Mouse (Mus musculus): ENCODE measurements around the gene Sox11. TPM values are rescaled to one million over a fixed set of nuclear protein-coding genes. Genes with fewer than 3 reads are reported as not detected.

The Sox11 gene
- polyA plus RNA-seq, 1 experiment from 2014 or later = 179 TPM

DNA sequence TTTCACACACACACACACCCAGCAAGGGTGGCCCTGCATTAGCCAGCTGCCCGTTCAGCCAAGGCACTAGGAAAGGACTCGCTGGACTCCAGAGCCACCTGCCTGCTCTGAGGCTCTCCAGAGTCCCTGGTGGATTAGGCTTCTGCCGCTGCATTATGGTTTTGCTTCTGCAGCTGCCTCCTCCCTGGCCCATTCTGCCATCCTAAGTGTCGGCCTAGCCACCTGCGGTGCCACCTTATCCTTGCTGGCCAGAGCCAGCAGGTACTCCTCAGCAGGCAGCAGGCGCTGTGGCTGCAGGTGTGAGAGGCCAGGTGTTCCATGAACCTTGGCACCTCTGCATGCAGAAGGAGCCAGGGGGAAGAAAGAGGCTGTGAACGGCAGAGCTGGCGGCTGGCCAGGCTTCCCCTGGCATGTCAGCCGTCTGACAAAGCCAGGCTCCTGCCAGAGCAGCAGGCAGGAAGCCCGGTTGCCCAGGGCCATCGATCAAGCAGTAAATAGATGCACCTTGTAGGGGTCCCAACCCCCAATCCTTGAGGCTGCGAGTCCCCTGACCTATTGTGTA lies 14.8 kb upstream of the Sox11 start:
- Histone ChIP-seq H3K4me2 (ENCODE audit: low read length) (peak overlapping the region; percentile 31), H3K9me3 (ENCODE audit: control insufficient read depth, low read length) (no peaks in the 10 kb centered on the region)
- 11% methylated on average over 12 of the region's 12 CpGs for WGBS

DNA sequence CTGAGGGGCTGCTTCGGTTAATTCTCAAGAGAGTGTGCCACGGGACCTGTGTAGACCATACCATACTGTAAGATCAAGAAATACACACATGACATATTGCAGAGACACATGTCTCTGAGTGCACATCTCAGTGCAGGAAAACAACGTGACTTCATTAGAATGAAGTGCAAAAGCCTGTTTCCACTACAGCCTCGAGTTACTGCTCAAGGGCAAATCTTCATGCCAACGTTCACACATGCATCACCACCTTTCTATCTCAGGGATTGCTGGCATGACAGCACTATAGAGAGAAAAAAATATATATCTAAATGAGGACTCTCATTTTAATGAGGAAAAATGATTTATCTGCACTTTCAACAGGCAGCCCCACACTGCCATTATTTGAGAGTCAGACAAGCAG lies 14.2 kb upstream of the Sox11 start:
- Histone ChIP-seq H3K9ac (ENCODE audit: low read depth, low read length) (no peak overlapping the region), H3K4me1 (ENCODE audit: control insufficient read depth, insufficient read depth, low read depth, low read length) (peaks cover 9% of the 10 kb centered on the region), H3K27ac (ENCODE audit: low read depth, low read length) (peak overlapping the region; percentile 73), H3K4me2 (ENCODE audit: low read length) (no peak overlapping the region), H3K9me3 (ENCODE audit: control insufficient read depth, low read length) (no peaks in the 10 kb centered on the region), H3K27me3 (replicated peaks; ENCODE audit: control insufficient read depth, insufficient read depth, low read length) (no peaks in the 10 kb centered on the region), H3K36me3 (ENCODE audit: control insufficient read depth, insufficient read depth, low read length) (no peaks in the 10 kb centered on the region), H3K4me3 (ENCODE audit: low read length) (no peak overlapping the region)
- ATAC-seq = no peak
- 52% methylated on average over 5 of the region's 5 CpGs for WGBS

More for the DNA sequence above, 14.8 kb upstream of the Sox11 start:
- Histone ChIP-seq H3K4me3 (ENCODE audit: low read length) (no peak overlapping the region), H3K4me1 (ENCODE audit: control insufficient read depth, insufficient read depth, low read depth, low read length) (peaks cover 9% of the 10 kb centered on the region), H3K36me3 (ENCODE audit: control insufficient read depth, insufficient read depth, low read length) (no peaks in the 10 kb centered on the region), H3K27me3 (replicated peaks; ENCODE audit: control insufficient read depth, insufficient read depth, low read length) (no peaks in the 10 kb centered on the region), H3K27ac (ENCODE audit: low read depth, low read length) (peak overlapping the region; percentile 73), H3K9ac (ENCODE audit: low read depth, low read length) (peak overlapping the region; percentile 15)
- peak; percentile 83 for ATAC-seq

DNA sequence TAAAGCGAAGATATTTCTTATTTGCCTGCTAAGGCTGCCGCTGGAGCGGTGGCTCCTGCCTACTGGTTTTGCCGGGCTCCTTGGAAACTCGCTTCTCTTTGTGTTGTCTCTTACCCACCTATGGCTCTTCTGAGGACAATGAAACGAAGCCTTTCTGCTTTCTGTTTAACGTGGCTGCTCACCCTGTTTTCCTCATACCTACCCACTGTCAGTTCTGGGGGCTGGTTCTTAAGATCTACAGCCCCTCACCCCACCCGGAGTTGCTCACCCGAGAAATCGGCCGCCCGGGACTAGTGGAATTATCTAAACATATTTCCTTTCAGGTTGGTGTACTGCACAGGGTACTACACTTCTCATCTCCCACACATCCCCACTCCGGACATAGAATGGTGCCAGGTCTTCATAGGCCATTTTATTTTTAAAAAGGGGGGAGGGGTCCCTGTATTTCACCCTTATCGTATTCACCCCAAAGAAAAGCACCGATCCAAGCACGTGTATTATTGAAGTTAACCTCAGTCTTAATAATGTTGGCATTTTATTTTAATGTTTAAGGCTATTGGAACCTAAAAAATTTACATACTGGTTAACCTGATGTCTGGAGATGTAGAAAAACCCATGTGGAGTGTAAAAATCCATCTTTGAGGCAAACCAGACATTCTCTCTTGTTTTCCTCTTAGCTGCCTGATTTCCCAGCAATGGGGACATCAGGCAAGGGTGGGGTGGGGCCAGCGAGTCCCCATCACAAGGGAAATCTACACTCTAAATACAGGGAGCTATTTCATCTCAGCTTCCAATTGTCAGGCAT lies 1.4 kb upstream of the Sox11 start:
- ATAC-seq = peak; percentile 3; the same call in 1 of the 2 replicates
- WGBS = 3% methylated on average over 17 of the region's 17 CpGs
- H3K9ac ChIP-seq (ENCODE audit: low read depth, low read length) = peak overlapping the region; percentile 82

DNA sequence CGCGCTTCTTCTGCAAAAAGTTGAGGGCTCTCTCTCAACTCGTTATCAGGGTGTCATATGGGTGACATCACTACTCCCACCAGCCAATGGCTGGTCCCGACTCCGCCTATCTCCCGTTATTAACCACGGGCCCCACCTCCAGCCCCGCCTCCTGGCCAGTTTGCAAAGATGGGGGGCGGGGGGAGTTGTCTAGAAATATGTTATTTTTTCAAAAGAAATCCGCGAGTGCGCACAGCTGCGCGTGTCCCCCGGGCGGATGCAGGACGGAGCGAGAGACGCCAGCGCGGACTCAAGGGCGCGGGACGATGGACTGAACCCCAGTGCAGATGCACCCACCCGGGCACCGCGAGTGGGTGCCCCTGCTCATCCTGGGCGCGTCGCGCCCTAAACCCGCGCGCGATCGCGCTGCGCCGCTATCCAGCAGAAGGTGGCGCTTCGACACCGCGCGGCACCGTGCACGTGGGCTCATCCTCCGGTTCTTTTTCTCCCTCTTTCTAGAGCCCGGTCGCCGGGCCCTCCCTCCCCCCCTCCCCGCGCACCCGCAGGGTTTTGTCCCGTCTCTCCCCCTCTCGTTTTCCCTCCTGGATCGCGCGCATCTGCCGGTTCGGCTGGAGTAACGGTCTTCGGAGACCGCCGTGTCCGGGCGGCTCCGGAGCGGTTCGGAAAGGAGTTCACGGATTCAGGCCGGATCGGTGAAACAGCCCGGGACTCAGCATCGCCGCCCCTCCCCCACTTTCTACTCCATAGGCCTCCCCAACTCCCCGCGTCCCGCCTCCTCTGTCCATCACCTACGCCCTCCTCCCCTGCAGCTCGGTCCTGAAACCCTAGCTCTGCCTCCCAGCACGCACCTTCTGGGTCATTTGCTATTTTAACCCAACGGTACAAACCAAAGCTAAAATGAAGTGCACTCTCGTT lies 574 bp upstream of the Sox11 start:
- H3K27me3 ChIP-seq (replicated peaks; ENCODE audit: control insufficient read depth, insufficient read depth, low read length) = no peaks in the 10 kb centered on the region
- no peaks in the 10 kb centered on the region for H3K9me3 ChIP-seq (ENCODE audit: control insufficient read depth, low read length)
- no peaks in the 10 kb centered on the region for H3K36me3 ChIP-seq (ENCODE audit: control insufficient read depth, insufficient read depth, low read length)
- WGBS = under 1% methylated on average over 61 of the region's 83 CpGs
- peak overlapping the region; percentile 100 for H3K9ac ChIP-seq (ENCODE audit: low read depth, low read length)
- peak overlapping the region; percentile 98 for H3K27ac ChIP-seq (ENCODE audit: low read depth, low read length)
- peak overlapping the region; percentile 95 for H3K4me3 ChIP-seq (ENCODE audit: low read length)
- ATAC-seq = peak; percentile 95
- H3K4me1 ChIP-seq (ENCODE audit: control insufficient read depth, insufficient read depth, low read depth, low read length) = peaks cover 5% of the 10 kb centered on the region; the same call in 1 of the 2 replicates
- peak overlapping the region; percentile 75 for H3K4me2 ChIP-seq (ENCODE audit: low read length)

More for the DNA sequence above, 1.4 kb upstream of the Sox11 start:
- Histone ChIP-seq H3K4me3 (ENCODE audit: low read length) (peak overlapping the region; percentile 95), H3K27ac (ENCODE audit: low read depth, low read length) (peak overlapping the region; percentile 98), H3K27me3 (replicated peaks; ENCODE audit: control insufficient read depth, insufficient read depth, low read length) (no peaks in the 10 kb centered on the region), H3K9me3 (ENCODE audit: control insufficient read depth, low read length) (no peaks in the 10 kb centered on the region), H3K4me1 (ENCODE audit: control insufficient read depth, insufficient read depth, low read depth, low read length) (peaks cover 5% of the 10 kb centered on the region; the same call in 1 of the 2 replicates), H3K36me3 (ENCODE audit: control insufficient read depth, insufficient read depth, low read length) (no peaks in the 10 kb centered on the region), H3K4me2 (ENCODE audit: low read length) (peak overlapping the region; percentile 75)

DNA sequence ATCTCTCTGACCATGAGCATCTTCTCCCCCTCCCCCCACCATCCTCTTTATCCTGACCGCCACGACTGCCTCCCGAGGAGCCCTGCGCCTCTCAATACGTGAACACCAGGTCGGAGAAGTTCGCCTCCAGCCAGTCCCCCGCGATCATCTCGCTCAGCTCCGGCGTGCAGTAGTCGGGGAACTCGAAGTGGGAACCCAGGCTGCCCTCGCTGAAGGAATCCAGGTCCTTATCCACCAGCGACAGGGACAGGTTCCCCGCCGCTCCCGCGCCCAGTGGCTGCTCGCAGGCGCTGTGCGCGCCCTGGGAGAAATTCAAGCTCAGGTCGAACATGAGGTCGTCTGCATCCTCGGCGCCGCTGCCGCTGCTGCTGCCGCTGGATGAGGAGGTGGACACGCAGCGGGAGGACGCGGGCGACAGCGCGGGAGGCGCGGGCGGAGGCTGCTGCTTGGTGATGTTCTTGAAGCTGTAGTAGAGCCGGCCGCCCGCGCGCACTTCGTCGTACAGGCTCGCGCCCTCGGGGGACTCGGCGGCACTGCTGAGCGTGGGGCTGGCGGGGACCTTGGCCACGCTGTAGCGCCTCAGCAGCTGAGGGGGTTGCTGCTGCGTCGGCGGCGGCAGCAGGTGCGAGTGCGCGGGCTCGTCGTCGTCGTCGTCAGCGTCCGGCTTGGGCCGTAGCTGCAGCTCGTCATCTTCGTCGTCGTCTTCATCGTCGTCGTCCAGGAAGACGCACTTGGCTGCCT lies 1.1 kb downstream of the Sox11 start:
- Histone ChIP-seq H3K9me3 (ENCODE audit: control insufficient read depth, low read length) (no peaks in the 10 kb centered on the region), H3K9ac (ENCODE audit: low read depth, low read length) (peak overlapping the region; percentile 100), H3K4me3 (ENCODE audit: low read length) (peak overlapping the region; percentile 95), H3K36me3 (ENCODE audit: control insufficient read depth, insufficient read depth, low read length) (no peaks in the 10 kb centered on the region), H3K4me1 (ENCODE audit: control insufficient read depth, insufficient read depth, low read depth, low read length) (peaks cover 6% of the 10 kb centered on the region), H3K27ac (ENCODE audit: low read depth, low read length) (peak overlapping the region; percentile 98), H3K27me3 (replicated peaks; ENCODE audit: control insufficient read depth, insufficient read depth, low read length) (no peaks in the 10 kb centered on the region), H3K4me2 (ENCODE audit: low read length) (peak overlapping the region; percentile 56)
- ATAC-seq = no peak
- under 1% methylated on average over 67 of the region's 80 CpGs for WGBS

DNA sequence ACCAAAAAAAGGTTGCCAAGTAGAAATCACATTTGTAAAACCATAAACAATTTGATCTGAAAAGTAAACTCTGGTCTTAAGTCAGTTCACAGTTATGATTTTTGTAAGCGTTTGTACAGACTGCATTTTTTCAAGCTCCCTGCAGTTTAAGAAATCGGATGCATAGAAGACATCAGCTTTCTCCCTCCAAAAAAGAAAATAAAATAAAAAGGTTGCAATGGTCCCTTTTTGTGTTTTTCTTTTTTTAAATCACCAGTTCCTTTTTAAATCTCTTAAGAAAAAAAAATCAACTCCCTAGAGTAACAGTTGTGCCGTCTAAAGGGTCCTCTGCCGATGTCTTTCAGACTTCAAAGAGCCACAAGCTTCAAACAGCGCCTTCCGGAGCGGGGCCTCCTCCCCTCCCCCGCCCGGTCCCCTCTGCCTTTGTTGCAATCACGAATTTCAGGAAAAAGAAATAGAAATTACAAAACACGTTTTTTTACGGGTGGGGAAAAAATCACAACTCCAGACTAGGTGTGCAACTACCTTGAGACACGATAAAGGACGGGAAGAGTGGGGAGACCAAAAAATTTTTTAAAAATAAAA lies 1.8 kb downstream of the Sox11 start:
- no peak for ATAC-seq
- peak overlapping the region; percentile 98 for H3K27ac ChIP-seq (ENCODE audit: low read depth, low read length)
- no peaks in the 10 kb centered on the region for H3K36me3 ChIP-seq (ENCODE audit: control insufficient read depth, insufficient read depth, low read length)
- peak overlapping the region; percentile 100 for H3K9ac ChIP-seq (ENCODE audit: low read depth, low read length)
- H3K9me3 ChIP-seq (ENCODE audit: control insufficient read depth, low read length) = no peaks in the 10 kb centered on the region
- H3K4me3 ChIP-seq (ENCODE audit: low read length) = peak overlapping the region; percentile 95
- under 1% methylated on average over 14 of the region's 14 CpGs for WGBS
- H3K27me3 ChIP-seq (replicated peaks; ENCODE audit: control insufficient read depth, insufficient read depth, low read length) = no peaks in the 10 kb centered on the region
- H3K4me1 ChIP-seq (ENCODE audit: control insufficient read depth, insufficient read depth, low read depth, low read length) = peaks cover 12% of the 10 kb centered on the region
- peak overlapping the region; percentile 56 for H3K4me2 ChIP-seq (ENCODE audit: low read length)

DNA sequence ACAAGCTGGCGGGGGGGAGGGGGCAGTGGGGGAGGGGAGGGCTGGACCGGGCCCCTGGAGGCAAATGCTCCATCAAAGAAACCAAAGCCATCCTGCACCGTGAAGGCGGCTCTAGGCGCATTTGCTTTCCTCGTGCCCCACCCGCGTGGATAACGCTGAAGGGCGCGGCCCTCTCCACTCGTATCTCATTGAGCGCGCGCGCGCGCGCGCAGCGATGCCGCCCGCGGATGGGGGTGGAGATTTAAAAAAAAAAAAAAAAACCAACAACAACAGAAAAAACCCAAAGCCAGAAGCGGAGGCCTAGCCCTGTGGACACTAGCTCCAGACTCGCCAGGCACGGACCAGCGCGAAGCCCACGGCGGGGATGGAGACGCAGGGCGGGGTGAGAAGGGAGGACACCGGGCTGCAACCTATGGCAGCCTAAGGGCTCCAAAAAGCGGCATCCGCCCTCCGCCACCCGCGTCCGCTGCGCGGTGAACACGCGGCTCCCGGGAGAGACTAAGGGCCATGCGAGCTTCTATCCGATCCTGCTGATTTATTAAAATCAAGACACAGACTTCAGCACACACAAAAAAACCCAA lies 3.1 kb downstream of the Sox11 start:
- H3K9me3 ChIP-seq (ENCODE audit: control insufficient read depth, low read length) = no peaks in the 10 kb centered on the region
- no peak for ATAC-seq
- H3K36me3 ChIP-seq (ENCODE audit: control insufficient read depth, insufficient read depth, low read length) = no peaks in the 10 kb centered on the region
- WGBS = under 1% methylated on average over 46 of the region's 47 CpGs
- H3K27me3 ChIP-seq (replicated peaks; ENCODE audit: control insufficient read depth, insufficient read depth, low read length) = no peaks in the 10 kb centered on the region
- peak overlapping the region; percentile 94 for H3K27ac ChIP-seq (ENCODE audit: low read depth, low read length)
- H3K9ac ChIP-seq (ENCODE audit: low read depth, low read length) = peak overlapping the region; percentile 86
- peaks cover 17% of the 10 kb centered on the region for H3K4me1 ChIP-seq (ENCODE audit: control insufficient read depth, insufficient read depth, low read depth, low read length)
- peak overlapping the region; percentile 66 for H3K4me2 ChIP-seq (ENCODE audit: low read length)
- H3K4me3 ChIP-seq (ENCODE audit: low read length) = peak overlapping the region; percentile 63

DNA sequence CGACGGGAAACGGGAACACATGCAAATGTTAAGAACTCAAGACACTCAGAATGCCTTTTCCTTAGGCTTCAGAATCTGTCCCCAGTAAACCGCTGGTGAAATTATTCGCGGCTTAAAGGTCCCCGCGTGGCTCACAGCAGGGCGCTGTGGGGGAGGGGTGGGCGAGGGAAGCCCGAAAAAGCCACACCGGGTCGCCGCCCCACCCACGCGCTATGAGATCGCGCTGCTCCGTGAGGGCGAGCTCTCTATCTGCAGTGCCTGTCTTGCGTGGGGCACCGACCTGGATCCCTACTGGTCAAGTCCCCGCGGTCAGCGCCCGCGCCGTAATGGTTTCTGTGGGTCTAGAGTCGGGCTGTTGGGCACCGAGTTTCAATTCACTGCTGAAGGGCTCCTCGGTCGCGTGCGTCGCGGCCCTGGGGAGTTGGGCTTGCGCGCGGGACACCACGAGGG lies 3.6 kb downstream of the Sox11 start:
- no peaks in the 10 kb centered on the region for H3K9me3 ChIP-seq (ENCODE audit: control insufficient read depth, low read length)
- peak overlapping the region; percentile 66 for H3K4me2 ChIP-seq (ENCODE audit: low read length)
- H3K27ac ChIP-seq (ENCODE audit: low read depth, low read length) = peak overlapping the region; percentile 94
- no peaks in the 10 kb centered on the region for H3K27me3 ChIP-seq (replicated peaks; ENCODE audit: control insufficient read depth, insufficient read depth, low read length)
- no peak for ATAC-seq
- under 1% methylated on average over 36 of the region's 40 CpGs for WGBS
- peaks cover 14% of the 10 kb centered on the region for H3K4me1 ChIP-seq (ENCODE audit: control insufficient read depth, insufficient read depth, low read depth, low read length)
- H3K9ac ChIP-seq (ENCODE audit: low read depth, low read length) = peak overlapping the region; percentile 86
- no peaks in the 10 kb centered on the region for H3K36me3 ChIP-seq (ENCODE audit: control insufficient read depth, insufficient read depth, low read length)
- H3K4me3 ChIP-seq (ENCODE audit: low read length) = peak overlapping the region; percentile 63

Data from hindbrain, embryonic 16.5 days (tissue).